Mouse (Mus musculus) layer of hippocampus, postnatal 25 days (tissue): ENCODE measurements at regions not wholly inside any gene's neighbourhood (a gene's known extent, or its start where the extent isn't known, plus 50 kb on each side); places are given as distances from the start of the nearest gene placed in this dataset.

Source experiments
- DNase-seq, 2 experiments: peaks; one replicate each; pipeline ENCODE4 v3.0.0; 2022; ENCODE audit warnings: mixed read lengths in 2 of 2, low spot score in 1 of 2; ENCODE audit errors: extremely low spot score in 1 of 2

GRCm38 (mm10) chr12:39339101-39339538 is 559.9 kb downstream of the Etv1 start:
- DNase-seq = no peak

- no peak for DNase-seq
Observed at GRCm38 (mm10) chr12:39341751-39342271, 562.6 kb downstream of the Etv1 start.

- no peak for DNase-seq
Observed at GRCm38 (mm10) chr12:39342327-39342726, 563.1 kb downstream of the Etv1 start.

GRCm38 (mm10) chr12:39371480-39372245 is 592.5 kb downstream of the Etv1 start:
- DNase-seq = no peak

- no peak for DNase-seq
Observed at GRCm38 (mm10) chr12:39373721-39374120, 594.5 kb downstream of the Etv1 start.
